Mouse (Mus musculus): ENCODE measurements at regions not wholly inside any gene's neighbourhood (a gene's known extent, or its start where the extent isn't known, plus 50 kb on each side); places are given as distances from the start of the nearest gene placed in this dataset.

DNA sequence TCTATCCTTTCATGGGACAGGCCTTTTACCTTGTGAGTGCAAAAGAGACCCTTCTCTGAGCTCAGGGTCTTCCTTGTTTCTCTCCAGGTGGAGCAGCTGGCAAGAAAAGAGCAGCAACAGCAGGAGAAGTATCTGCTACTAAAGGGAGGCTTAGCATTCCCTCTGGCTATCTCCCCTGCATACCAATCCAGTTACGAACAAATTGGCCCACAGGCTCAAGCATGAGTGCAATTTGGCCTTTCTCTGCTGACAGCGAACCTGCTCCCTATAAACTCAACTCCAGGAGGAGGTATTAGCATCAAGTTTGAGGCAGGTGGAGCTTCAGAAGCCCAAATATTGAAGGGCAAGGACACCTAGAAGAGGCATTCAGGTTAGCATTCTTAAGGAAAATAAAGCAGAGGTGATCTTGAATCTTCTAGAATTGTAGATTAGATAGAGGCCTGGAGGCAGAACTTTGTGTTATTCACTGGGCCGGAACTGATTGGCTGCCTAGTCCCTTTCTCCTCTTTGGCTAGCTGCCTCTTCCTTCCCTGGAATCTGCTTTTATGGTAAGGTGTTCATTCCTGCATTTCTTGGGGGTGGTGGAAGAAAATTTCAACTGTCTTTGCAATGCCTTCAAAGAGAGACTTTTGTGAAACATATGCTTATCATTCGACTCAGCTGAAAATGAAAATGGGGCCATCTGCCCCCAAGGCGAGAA is 312.0 kb upstream of the Gm15217 start:
- H3K9ac ChIP-seq (ENCODE audit: low read depth, low read length) = no peak overlapping the region
- no peak overlapping the region for H3K4me2 ChIP-seq (replicated peaks; ENCODE audit: low read depth, low read length)
- DNase-seq (ENCODE audit: low spot score) (no peak), ATAC-seq (ENCODE audit: low FRiP score) (no peak)
- H3K9me3 ChIP-seq (ENCODE audit: control insufficient read depth, low read length) = no peaks in the 10 kb centered on the region
- no peak overlapping the region for H3K4me3 ChIP-seq (ENCODE audit: low read depth, low read length)
- no peak overlapping the region for H3K27ac ChIP-seq (ENCODE audit: low read depth, low read length)
- H3K4me1 ChIP-seq (replicated peaks; ENCODE audit: control insufficient read depth, insufficient read depth, low read length) = no peaks in the 10 kb centered on the region
- H3K27me3 ChIP-seq (ENCODE audit: control insufficient read depth, insufficient read depth, low read length) = no peaks in the 10 kb centered on the region
- H3K36me3 ChIP-seq (ENCODE audit: control insufficient read depth, insufficient read depth, low read length) = no peaks in the 10 kb centered on the region
- 71% methylated on average over 5 of the region's 5 CpGs for WGBS

GRCm38 (mm10) chr14:46071244-46071643 is 308.0 kb upstream of the Gm15217 start:
- Histone ChIP-seq H3K9ac (ENCODE audit: low read depth, low read length) (no peak overlapping the region), H3K4me1 (replicated peaks; ENCODE audit: control insufficient read depth, insufficient read depth, low read length) (no peaks in the 10 kb centered on the region), H3K36me3 (ENCODE audit: control insufficient read depth, insufficient read depth, low read length) (no peaks in the 10 kb centered on the region), H3K27me3 (ENCODE audit: control insufficient read depth, insufficient read depth, low read length) (no peaks in the 10 kb centered on the region), H3K27ac (ENCODE audit: low read depth, low read length) (no peak overlapping the region), H3K4me3 (ENCODE audit: low read depth, low read length) (no peak overlapping the region), H3K4me2 (replicated peaks; ENCODE audit: low read depth, low read length) (no peak overlapping the region), H3K9me3 (ENCODE audit: control insufficient read depth, low read length) (no peaks in the 10 kb centered on the region)
- ATAC-seq (ENCODE audit: low FRiP score) = no peak
- DNase-seq (ENCODE audit: low spot score) = no peak
- WGBS = 94% methylated on average over 5 of the region's 5 CpGs

DNA sequence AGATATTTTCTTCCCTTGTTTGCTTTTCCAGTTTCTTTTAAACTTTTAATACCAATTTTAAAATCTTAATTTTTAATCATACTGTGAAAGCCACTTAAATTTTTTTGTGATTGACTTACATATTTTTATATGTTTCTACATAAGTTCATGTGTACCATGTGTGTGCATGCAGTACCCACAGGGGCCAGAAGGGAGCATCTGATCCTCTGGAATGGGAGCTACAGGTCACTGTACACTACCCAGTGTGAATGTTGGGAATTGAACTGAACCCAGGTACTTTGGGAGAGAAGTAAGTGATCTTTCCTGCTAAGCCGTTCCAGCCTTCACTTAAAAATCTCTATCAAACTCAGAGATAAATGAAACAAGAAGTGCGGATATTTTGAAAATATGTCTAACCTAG is 302.5 kb upstream of the Gm15217 start:
- no peak overlapping the region for H3K9ac ChIP-seq (ENCODE audit: low read depth, low read length)
- no peaks in the 10 kb centered on the region for H3K4me1 ChIP-seq (replicated peaks; ENCODE audit: control insufficient read depth, insufficient read depth, low read length)
- no peak overlapping the region for H3K4me3 ChIP-seq (ENCODE audit: low read depth, low read length)
- no peaks in the 10 kb centered on the region for H3K36me3 ChIP-seq (ENCODE audit: control insufficient read depth, insufficient read depth, low read length)
- ATAC-seq (ENCODE audit: low FRiP score) (no peak), DNase-seq (ENCODE audit: low spot score) (no peak)
- H3K27me3 ChIP-seq (ENCODE audit: control insufficient read depth, insufficient read depth, low read length) = no peaks in the 10 kb centered on the region
- H3K9me3 ChIP-seq (ENCODE audit: control insufficient read depth, low read length) = no peaks in the 10 kb centered on the region
- 95% methylated on average over 2 of the region's 2 CpGs for WGBS
- no peak overlapping the region for H3K27ac ChIP-seq (ENCODE audit: low read depth, low read length)
- H3K4me2 ChIP-seq (replicated peaks; ENCODE audit: low read depth, low read length) = no peak overlapping the region

DNA sequence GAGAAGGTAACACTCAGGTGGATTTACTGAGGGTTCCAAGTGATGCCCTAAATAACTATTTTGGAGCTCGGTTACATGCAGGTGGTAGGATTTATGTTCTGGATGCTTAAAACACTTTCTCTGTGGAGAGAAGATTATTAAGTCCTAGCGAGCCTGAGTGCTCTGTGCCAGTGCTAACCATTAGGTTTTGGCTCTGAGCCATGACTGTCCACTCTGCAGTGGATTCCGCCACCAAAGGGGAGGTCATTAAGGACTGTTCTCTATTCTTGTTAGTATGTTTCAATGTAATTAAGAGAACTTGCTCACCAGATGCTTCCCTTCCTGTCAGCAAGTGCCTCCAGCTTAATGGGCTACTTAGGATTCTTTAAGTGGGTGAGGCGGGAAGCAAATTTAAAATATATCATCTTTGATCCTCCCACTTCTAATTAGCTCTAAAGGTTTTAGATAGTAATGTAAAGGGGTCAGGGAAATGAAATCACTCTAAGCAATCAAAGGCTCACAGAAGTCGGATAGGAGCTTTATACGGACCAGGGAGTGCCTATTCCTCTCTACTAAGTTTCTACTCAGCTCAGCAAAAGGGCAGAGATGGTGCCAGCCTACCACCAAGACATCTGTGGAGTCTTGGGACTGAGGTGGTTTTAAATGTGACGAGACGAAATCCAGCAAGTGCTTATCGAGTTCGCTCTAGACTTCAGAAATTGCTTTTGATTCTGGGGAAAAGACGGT is 301.6 kb upstream of the Gm15217 start:
- Histone ChIP-seq H3K27ac (ENCODE audit: low read depth, low read length) (no peak overlapping the region), H3K4me1 (replicated peaks; ENCODE audit: control insufficient read depth, insufficient read depth, low read length) (no peaks in the 10 kb centered on the region), H3K4me3 (ENCODE audit: low read depth, low read length) (no peak overlapping the region), H3K9me3 (ENCODE audit: control insufficient read depth, low read length) (no peaks in the 10 kb centered on the region), H3K27me3 (ENCODE audit: control insufficient read depth, insufficient read depth, low read length) (no peaks in the 10 kb centered on the region), H3K9ac (ENCODE audit: low read depth, low read length) (no peak overlapping the region), H3K4me2 (replicated peaks; ENCODE audit: low read depth, low read length) (no peak overlapping the region), H3K36me3 (ENCODE audit: control insufficient read depth, insufficient read depth, low read length) (no peaks in the 10 kb centered on the region)
- 86% methylated on average over 11 of the region's 11 CpGs for WGBS
- no peak for DNase-seq (ENCODE audit: low spot score)
- ATAC-seq (ENCODE audit: low FRiP score) = no peak

- Histone ChIP-seq H3K27ac (ENCODE audit: low read depth, low read length) (no peak overlapping the region), H3K9ac (ENCODE audit: low read depth, low read length) (no peak overlapping the region), H3K27me3 (ENCODE audit: control insufficient read depth, insufficient read depth, low read length) (no peaks in the 10 kb centered on the region), H3K4me1 (replicated peaks; ENCODE audit: control insufficient read depth, insufficient read depth, low read length) (no peaks in the 10 kb centered on the region), H3K4me2 (replicated peaks; ENCODE audit: low read depth, low read length) (no peak overlapping the region), H3K9me3 (ENCODE audit: control insufficient read depth, low read length) (no peaks in the 10 kb centered on the region), H3K4me3 (ENCODE audit: low read depth, low read length) (no peak overlapping the region), H3K36me3 (ENCODE audit: control insufficient read depth, insufficient read depth, low read length) (no peaks in the 10 kb centered on the region)
- ATAC-seq (ENCODE audit: low FRiP score) = no peak
- no peak for DNase-seq (ENCODE audit: low spot score)
- WGBS = 92% methylated on average over 5 of the region's 5 CpGs
These were observed 296.6 kb upstream of the Gm15217 start for GRCm38 (mm10) chr14:46082646-46083045.

GRCm38 (mm10) chr14:46088968-46089691 is 290.1 kb upstream of the Gm15217 start:
- WGBS = 85% methylated on average over 12 of the region's 12 CpGs
- H3K4me2 ChIP-seq (replicated peaks; ENCODE audit: low read depth, low read length) = no peak overlapping the region
- no peaks in the 10 kb centered on the region for H3K4me1 ChIP-seq (replicated peaks; ENCODE audit: control insufficient read depth, insufficient read depth, low read length)
- no peaks in the 10 kb centered on the region for H3K36me3 ChIP-seq (ENCODE audit: control insufficient read depth, insufficient read depth, low read length)
- ATAC-seq (ENCODE audit: low FRiP score) (no peak), DNase-seq (ENCODE audit: low spot score) (no peak)
- H3K27ac ChIP-seq (ENCODE audit: low read depth, low read length) = no peak overlapping the region
- H3K9ac ChIP-seq (ENCODE audit: low read depth, low read length) = no peak overlapping the region
- H3K9me3 ChIP-seq (ENCODE audit: control insufficient read depth, low read length) = no peaks in the 10 kb centered on the region
- no peak overlapping the region for H3K4me3 ChIP-seq (ENCODE audit: low read depth, low read length)
- no peaks in the 10 kb centered on the region for H3K27me3 ChIP-seq (ENCODE audit: control insufficient read depth, insufficient read depth, low read length)

- H3K4me1 ChIP-seq (replicated peaks; ENCODE audit: control insufficient read depth, insufficient read depth, low read length) = no peaks in the 10 kb centered on the region
- no peaks in the 10 kb centered on the region for H3K36me3 ChIP-seq (ENCODE audit: control insufficient read depth, insufficient read depth, low read length)
- no peak overlapping the region for H3K27ac ChIP-seq (ENCODE audit: low read depth, low read length)
- H3K9me3 ChIP-seq (ENCODE audit: control insufficient read depth, low read length) = no peaks in the 10 kb centered on the region
- ATAC-seq (ENCODE audit: low FRiP score) (no peak), DNase-seq (ENCODE audit: low spot score) (no peak)
- H3K4me3 ChIP-seq (ENCODE audit: low read depth, low read length) = no peak overlapping the region
- H3K9ac ChIP-seq (ENCODE audit: low read depth, low read length) = no peak overlapping the region
- no peaks in the 10 kb centered on the region for H3K27me3 ChIP-seq (ENCODE audit: control insufficient read depth, insufficient read depth, low read length)
- no peak overlapping the region for H3K4me2 ChIP-seq (replicated peaks; ENCODE audit: low read depth, low read length)
- 85% methylated on average over 3 of the region's 3 CpGs for WGBS
These were observed 263.3 kb upstream of the Gm15217 start for GRCm38 (mm10) chr14:46115950-46116349.

DNA sequence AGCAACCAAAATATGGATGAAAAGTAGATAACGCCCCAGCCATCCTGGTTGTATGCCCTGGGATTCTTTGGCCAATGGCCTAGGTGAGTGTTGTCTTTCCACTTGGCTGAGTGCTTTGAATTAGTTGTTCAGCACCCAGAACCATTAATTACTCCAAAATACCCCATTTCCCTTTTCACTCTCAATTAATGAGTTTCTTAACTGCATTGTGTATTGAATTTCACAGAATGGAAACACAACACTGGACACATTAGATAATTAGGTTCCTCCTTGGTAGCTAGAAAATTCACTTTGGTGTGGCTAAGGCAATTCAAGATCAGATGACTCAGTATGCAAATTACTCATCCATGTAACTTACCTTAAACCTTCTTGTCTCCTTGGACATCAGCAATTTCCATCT is 252.7 kb upstream of the Gm15217 start:
- H3K27ac ChIP-seq (ENCODE audit: low read depth, low read length) = no peak overlapping the region

More for the DNA sequence above, 252.7 kb upstream of the Gm15217 start:
- WGBS = 74% methylated on average over 1 of the region's 1 CpGs
- no peaks in the 10 kb centered on the region for H3K9me3 ChIP-seq (ENCODE audit: control insufficient read depth, low read length)
- H3K27me3 ChIP-seq (ENCODE audit: control insufficient read depth, insufficient read depth, low read length) = no peaks in the 10 kb centered on the region
- H3K9ac ChIP-seq (ENCODE audit: low read depth, low read length) = no peak overlapping the region
- no peak overlapping the region for H3K4me2 ChIP-seq (replicated peaks; ENCODE audit: low read depth, low read length)
- no peaks in the 10 kb centered on the region for H3K4me1 ChIP-seq (replicated peaks; ENCODE audit: control insufficient read depth, insufficient read depth, low read length)
- H3K36me3 ChIP-seq (ENCODE audit: control insufficient read depth, insufficient read depth, low read length) = no peaks in the 10 kb centered on the region
- DNase-seq (ENCODE audit: low spot score) (no peak), ATAC-seq (ENCODE audit: low FRiP score) (no peak)
- H3K4me3 ChIP-seq (ENCODE audit: low read depth, low read length) = no peak overlapping the region
